Mouse (Mus musculus) mesoderm, embryonic 11.5 days (tissue): ENCODE measurements at regions not wholly inside any gene's neighbourhood (a gene's known extent, or its start where the extent isn't known, plus 50 kb on each side); places are given as distances from the start of the nearest gene placed in this dataset.
"Not testable (repeated sequence)": the region's sequence is repeated elsewhere in the genome, so short reads cannot be mapped to it uniquely, and the experiment has no call there.

Source experiments
- DNase-seq: peaks from one replicate; pipeline ENCODE4 v3.0.0-alpha.2; 2012; ENCODE audit warnings: low read depth, low spot score

DNA sequence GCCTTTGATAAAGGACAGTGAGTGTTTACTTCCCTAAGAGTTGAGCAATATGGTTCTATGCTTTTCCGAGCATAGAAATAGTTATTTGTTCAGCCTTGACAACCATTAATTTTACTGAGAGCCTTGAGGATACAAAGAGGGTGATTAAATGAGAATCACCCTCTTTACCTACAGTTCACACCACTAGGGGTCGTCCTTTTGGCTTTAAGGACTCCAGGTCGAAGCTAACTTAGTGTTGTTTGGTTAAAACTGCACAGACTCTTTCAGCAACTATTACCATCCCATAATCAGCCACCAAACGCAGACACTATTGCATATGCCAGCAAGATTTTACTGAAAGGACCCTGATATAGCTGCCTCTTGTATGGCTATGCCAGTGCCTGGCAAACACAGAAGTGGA is 559.2 kb upstream of the 2610301B20Rik start:
- no peak for DNase-seq

DNA sequence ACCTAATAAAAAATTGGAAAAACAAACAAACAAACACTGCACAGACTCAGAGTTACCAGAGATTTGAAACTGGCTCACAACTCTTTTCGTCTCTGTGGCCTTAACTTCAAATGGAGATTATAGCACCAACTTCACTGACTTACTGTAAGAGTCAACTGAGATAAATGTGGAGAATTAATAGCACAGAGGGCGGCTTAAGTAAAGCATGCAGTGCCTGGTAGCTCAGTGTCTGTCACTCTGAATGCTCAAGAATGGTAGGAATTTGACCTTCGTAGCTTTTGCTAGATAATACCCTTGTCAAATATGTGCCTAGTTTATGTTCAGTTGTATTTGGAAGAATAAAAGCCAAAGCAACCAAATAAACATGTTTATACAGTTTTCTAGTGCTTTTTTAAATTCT is 558.4 kb upstream of the 2610301B20Rik start:
- peak; percentile 37 for DNase-seq

DNA sequence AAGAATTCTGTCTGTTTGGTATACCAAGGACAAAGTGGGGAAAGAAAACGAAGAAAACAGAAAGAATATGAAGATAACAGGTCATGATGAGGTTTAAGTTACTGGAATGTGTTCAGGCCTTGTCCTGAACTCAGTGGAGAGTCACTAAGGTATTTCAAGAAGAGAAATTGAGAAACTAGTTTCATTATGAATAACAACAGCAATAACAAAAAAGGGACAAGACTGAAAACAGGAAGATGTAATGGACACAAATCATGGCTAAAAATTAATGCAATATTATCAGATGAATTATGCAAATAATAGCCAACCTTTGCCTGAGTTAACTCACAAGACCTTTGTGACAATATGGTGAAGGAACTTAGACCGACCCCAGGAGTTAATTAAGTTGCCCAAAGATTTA is 530.2 kb upstream of the 2610301B20Rik start:
- DNase-seq, result no peak

DNA sequence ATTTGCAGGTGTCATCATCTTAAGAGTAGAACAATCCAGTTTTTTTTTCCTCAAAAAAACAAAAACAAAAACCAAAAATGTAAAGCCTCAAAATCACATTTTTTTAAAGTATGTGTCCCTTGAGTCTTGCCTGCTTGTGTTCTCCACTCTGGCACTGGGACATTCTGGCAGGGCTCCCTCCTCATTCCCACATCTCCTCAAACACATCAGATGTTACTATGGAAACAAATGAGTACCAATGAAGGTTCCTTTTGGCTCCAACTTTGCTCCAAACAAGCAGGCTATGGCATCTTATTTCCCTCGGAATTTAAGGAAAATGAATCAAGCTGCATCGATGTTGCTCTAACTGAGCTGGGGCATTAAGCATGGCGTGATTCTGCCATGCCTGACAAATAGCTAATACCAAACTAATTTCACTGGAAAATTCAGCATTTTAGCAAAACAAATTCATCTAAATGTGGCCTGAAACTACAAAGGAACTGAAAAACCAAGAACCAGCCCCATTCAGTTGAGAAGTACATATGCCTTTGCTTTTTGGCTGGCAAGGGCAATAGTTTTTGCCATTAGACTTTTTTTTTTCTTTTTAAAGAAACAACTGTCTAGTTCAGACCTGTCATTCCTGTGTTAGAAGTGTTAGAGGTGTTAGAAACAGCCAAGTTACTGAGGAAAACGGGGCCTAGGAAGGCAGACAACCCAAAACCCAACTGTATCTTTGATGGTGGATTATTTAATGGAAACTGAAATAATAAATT is 522.2 kb upstream of the 2610301B20Rik start:
- no peak for DNase-seq

DNA sequence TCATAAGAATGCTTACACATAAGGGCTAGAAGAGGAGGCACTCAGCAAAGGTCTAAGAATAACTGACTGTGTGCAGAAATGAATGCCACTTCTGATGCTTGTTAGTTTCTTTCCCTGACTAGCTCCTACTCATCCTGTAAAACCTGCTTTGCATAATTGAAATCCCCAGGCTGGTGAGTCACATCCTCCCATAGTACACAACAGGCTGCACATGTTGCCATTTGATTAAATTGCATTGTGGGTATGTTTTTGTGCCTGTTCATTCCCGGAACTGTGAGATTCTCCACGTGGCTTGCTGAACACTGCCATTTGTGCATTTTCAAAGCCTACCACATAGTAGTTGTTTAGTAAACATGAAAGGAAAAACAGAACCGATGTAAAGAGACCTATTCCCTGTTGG is 516.7 kb upstream of the 2610301B20Rik start:
- DNase-seq, result no peak

DNA sequence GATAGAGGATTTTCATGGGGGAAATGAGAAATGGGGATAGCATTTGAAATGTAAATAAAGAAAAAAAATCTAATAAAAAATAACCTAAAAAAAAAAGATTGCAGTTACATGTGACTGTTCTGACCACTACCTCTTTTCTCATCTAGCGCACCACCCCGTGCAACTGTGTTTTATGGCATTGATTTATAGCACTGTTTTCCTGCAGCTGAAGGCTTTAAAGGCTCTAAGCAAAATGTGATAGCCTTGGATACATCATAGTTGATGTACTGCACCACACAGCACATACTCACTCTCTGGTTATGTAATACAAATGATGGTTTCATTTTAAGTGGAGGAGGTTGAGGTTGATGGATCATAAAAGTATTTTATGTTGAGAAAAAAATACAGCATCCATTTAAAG is 484.5 kb upstream of the 2610301B20Rik start:
- DNase-seq, result no peak

DNA sequence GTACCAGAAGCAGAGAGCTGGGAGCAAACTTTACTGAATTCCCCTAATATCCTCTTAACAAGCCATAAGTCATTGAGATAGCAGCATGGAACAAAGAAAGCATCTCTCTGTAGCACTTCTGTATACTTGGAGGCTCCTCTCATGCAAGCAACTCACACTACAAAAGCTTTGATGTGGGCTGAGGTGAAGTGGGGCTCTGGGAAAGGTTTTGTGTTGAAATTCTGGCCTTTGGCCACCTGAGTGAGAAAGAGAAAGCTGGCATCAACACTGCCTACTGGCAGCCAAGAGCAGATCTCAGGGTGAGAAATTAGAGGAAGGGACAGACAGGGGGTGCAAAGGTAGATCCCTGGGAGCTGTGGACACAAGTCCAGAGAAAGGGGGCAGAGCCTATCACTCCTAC is 477.0 kb upstream of the 2610301B20Rik start:
- DNase-seq, result no peak

DNA sequence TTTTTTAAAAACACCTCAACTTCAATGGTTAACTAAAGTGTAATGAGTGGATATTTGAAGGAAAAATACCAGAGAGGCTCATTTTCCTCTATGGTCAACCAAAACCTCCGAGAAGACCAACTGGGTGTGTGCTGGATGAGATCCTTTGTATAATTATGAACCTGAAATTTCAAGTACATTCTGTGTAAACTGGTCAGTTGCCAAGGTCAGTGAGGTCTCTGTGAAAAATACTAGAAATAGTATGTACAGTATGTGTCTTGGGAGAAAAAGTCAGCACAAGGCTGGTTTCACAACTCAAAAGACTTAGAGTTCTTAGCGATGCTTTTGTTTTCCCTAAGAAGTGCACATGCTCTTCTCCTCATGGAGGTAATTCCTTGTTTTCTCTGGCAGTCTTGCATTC is 476.2 kb upstream of the 2610301B20Rik start:
- DNase-seq, result no peak

DNA sequence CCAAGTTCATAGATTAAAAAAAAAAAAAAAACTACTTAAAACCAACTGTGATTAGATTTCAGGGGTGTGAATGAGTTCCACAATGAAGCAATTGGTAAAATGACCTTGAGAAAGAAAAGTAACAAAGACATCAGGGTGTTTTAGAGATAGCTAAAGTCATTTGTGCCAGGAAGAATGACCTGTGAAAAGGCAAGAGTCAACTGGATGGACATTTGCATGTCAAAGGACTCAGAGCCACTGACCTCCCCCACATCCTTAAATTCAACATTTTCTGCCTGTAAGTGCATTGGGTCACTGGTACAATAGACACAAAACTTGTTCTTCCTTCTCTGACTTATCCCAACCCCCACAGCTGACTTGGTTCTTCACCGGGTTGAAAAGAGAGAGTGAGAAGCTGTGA is 474.6 kb upstream of the 2610301B20Rik start:
- DNase-seq, result no peak

DNA sequence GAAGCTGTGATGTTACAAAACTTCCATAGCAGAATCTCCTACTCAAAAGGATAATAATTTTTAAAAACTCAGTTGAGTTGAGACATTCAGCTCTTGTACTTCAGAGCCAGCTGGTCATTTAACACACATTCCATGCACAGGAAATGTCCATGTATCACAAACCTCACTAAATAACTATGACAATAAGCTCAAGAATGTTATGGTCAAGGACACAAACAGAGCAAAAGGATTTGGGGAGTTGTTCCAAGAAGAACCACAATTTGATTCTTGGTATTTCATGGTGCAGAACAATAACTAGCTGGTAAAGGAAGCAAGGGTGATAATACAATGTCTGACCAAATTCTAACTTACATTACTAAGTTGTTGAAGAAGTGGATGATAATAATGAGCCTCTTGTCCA is 471.4 kb upstream of the 2610301B20Rik start:
- DNase-seq, result no peak

DNA sequence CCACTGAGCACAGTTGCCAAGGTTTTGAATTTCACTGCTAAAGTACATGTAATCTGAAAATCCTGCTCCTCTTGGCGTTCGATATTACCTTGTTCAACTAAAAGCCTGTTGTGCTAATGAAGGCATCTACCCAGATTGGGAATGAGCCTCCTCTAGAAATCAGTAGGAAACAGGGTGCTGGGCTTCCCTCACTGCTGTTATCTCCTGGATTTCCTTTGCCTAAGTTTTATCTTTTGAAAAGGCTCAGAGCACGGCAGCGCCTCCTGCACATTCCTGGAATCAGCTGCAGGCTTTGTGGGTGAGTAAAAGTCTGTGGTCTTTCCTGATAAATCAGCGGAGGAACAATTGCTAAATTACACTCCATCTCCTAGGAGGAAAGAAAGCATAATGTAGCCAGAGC is 469.9 kb upstream of the 2610301B20Rik start:
- DNase-seq, result no peak

DNA sequence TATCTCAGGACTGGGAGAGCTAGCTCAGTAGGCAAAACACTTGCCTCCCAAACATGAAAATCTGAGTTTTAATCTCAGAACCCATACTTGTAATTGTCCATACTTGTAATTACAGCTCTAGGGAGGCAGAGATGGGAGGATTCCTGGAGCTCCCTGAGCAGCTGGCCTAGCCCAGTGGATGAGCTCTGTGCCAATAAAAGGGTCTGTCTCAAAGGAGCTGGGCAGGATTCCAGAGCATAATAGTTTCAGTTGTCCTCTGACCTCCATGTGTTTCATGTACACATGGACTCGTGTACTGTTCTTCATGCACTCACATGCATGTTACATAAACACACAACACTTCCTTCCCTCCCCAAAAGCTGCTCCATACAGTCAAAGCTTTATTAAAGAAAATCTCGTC is 469.2 kb upstream of the 2610301B20Rik start:
- no peak for DNase-seq

DNA sequence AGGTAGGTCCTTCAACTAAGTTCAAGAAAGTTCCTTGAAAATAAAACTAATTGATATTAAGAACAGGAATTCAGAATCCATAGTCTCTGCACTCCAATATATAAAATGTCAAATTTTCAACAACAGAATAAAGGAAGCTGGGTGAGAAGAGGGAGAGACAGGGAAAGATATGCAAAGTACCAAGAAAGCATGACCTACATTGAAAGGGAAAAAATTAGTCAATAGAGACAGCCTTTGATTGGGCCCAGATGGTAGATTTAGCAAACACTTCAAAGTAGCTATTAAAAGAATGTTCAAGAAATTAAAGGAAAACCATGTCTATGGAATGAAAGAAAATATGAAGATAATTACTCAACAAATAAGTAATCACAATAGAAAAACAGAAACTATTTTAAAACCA is 460.0 kb upstream of the 2610301B20Rik start:
- no peak for DNase-seq

DNA sequence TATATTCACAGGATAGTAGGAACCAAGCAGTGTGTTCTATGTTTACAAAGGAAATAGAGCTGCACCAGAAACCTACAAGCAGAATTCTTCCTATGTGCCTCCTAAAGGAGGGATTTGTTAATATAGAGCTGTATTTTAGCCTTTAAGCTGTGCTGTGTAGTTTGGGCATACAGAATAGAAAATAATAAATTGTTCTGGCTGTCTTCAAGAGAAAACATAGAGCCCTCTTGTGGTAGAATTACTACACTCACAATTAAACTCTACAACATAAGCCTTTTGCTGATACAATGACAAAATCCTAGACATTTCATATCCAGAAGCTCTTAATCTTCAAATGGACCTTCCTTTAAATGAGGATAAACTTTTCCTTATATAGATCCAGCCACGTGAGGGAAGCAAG is 452.9 kb upstream of the 2610301B20Rik start:
- DNase-seq, result no peak

DNA sequence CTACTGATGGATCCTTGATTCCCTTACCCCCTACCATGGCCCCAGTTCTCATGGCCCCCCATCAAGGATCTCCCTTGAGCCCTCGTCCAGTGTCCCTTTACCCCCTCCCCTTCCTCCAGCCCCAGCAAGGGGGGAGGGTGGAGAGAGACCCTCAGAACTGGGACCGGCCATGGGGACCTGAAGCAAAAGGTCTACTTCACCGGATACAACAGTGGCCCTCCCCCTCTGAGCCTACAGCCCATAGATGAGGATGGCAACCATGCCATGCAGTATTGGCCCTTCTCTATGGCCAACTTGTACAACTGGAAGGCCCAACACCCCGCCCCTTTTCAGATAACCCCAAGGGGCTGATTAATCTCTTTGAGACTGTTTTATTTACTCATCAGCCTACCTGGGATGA is 439.9 kb upstream of the 2610301B20Rik start:
- no peak for DNase-seq

DNA sequence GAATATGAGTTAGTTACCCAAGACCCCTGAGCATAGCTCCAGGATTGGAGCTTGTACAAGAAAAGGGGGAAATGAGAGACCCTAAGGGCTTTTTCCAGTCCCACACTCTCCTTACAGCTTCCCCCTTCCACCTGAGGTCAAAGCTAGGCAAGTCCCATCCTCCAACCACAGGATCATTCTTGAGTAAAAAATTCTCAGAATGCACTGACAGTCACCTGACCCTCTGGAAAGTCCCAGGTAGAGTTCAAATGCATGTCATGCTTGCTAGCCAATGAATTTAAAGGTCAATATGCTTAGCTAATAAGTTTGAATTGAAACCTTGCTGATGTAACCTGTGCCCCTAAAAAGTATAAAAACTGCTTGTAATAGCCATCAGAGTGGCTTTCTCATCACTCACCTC is 434.4 kb upstream of the 2610301B20Rik start:
- not testable (repeated sequence) for DNase-seq

DNA sequence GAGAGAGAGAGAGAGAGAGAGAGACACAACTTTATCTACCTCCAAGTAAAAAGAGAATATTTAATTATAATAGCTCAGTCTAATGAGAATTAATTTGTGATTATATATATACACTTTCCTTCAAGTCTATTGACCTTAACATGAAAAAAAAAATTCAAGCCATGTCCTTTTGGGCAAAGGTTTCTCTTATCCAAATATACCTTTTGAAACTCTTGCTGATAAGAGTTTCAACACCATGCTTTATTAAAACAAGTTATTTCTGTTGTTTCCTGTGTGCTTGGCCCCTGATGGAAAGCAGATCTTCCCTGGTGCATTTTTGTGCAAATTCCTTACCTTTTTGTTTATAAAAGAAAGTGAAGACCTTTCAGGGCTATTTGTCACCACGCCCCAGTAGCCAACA is 414.7 kb upstream of the 2610301B20Rik start:
- no peak for DNase-seq

DNA sequence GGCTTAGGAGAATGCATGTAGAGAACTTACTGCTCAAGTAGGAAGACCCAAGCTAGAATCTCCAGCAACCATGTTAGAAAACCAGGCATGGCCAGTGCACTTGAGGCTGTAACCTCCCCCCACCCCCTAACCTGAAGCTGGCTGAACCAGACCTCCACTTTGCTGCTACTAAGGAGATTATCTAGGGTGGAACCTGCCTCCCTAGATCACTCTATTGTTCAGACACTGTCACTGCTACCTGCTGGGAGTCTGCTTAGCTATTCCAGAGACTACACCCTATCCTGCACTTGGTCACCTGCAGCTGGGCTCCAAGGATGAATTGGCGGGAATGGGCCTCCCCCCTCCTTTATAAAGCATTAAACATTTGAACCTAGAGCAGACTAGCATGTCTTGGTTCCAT is 393.4 kb upstream of the 2610301B20Rik start:
- no peak for DNase-seq

DNA sequence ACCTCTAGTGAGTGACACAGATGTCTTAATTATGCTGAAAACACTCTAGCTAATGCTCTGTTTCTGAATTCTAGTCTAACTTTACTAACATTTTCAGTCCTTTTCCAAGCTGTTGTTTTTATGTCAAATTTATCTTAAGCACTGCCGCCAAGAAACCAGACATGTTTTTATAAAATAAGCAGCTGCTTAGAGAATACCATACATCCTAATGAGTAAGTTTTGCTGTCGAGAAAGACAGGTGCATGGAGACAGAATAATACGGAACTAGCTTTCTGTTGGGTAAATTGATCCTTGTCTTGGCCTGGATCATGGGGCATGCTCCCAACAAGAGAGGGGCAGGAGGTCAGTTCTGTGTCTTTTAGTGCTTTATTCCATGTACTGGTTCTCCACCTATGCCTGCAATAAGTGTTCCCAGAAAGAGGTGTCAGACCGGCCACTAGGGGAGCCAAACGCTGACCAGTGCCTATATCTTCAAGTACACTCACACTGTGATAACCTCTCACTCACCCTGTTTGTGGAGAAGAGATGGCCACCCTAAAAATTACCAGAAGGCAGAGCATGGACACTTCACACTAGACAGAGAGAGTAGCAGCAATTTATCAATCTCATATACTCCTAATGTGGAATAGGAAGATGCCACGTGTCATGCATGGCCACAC is 366.0 kb upstream of the 2610301B20Rik start:
- DNase-seq, result peak; percentile 17

DNA sequence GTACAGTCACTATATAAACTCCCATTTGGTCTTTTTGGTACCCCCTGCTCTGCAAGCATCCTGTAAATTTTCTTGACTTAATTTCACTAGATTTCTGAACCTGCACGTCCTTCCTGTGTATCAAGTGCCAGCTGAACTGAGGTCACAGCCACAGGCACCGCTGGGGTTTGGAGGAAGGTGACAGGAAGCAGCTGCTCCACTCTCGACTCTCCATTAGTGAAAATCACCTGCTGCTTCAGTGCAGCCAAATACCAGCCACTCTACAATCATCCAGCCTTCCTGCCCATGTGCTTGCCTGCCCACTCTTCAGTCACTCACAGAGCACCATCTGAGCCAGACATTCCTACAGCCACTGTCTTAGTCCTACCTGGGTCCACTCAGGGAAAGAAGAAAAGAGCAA is 364.3 kb upstream of the 2610301B20Rik start:
- no peak for DNase-seq

DNA sequence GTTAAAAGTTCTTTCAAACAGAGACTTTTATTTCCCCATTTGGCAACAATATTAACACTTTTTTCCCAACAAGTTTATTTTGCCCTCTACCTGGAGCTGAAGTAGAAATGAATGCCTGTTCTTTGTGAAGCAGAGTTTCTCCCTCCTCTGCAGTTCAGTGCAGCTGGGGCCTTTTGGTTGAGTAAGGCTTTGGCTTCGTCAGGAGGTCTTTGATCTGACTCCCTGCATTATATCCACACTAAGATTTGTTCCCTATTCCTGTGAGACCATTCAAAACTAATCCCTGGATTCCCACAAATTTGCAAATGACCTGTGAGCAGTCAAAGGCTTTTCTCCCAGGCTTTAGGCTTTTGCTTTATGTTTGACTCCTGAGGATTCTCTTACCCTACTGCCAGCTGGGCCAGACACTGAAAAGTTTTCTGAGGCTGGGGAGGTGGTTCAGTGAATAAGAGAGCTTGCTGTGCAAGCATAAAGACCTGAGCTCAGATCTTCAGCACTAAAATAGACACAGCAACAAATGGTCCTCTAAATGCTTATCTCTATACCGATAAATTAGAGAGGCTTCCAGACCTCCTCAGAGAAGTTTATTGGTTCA is 323.5 kb upstream of the 2610301B20Rik start:
- no peak for DNase-seq

DNA sequence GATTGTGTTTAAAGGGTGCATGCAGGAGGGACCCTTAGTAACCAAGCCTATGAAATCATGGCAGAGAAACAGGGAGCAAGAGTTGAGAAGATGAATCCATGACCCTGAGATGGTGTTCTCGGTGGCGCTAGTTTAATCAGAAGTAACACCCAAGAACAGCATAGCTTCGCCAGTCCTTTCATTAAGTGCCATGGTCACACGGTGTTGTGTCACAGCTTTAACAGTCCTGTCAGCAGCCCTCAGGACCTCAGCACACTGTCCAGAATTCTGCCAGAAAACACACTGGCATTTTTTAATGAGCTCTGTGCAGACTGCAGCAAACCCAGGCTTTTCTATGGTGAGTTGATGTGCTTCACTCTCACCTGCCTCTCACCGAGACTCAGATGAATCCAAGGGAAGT is 320.6 kb upstream of the 2610301B20Rik start:
- DNase-seq, result no peak

DNA sequence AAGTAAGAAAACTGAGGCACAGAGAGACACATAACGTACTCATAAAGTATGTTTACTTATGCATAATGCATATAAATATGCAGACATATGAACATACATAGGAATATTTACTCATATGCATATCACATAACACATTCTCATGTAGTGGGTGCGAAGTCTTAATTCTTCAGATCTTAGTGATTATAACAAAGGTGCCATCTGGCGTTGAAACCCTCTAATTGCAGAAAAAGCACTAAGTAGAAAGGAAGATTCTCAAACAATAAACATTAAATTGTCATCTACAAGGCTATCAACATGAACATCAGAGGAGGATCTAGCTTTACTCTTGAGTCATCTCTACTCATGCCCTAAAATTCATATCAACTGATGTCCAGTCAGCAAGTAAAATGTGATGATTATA is 314.2 kb upstream of the 2610301B20Rik start:
- DNase-seq, result no peak
